Mouse (Mus musculus) hindbrain, embryonic 10.5 days (tissue): ENCODE measurements around the gene Shpk. TPM values are rescaled to one million over a fixed set of nuclear protein-coding genes. Genes with fewer than 3 reads are reported as not detected.

Source experiments
- DNase-seq: peaks from one replicate; pipeline ENCODE4 v3.0.0-alpha.2; 2017; ENCODE audit warnings: low spot score
- H3K27ac ChIP-seq: fragments of 300-500 bp; sonication (generic); 2 replicates; pipeline ENCODE4 v1.5.1; 2016; ENCODE audit warnings: mild to moderate bottlenecking, moderate library complexity
- H3K27me3 ChIP-seq: fragments of 300-500 bp; sonication (generic); 2 replicates; pipeline ENCODE4 v1.6.1; 2016; ENCODE audit warnings: mild to moderate bottlenecking; ENCODE audit not compliant: poor library complexity, insufficient read depth, severe bottlenecking
- H3K36me3 ChIP-seq: fragments of 300-500 bp; sonication (generic); 2 replicates; pipeline ENCODE4 v1.6.1; 2016; ENCODE audit warnings: mild to moderate bottlenecking, moderate library complexity
- H3K4me1 ChIP-seq: fragments of 300-500 bp; sonication (generic); replicated peaks from 2 replicates; pipeline ENCODE4 v1.6.1; 2016; ENCODE audit warnings: mild to moderate bottlenecking
- H3K4me3 ChIP-seq: fragments of 300-500 bp; sonication (generic); 2 replicates; pipeline ENCODE4 v1.5.1; 2016; ENCODE audit warnings: mild to moderate bottlenecking, moderate library complexity
- H3K9me3 ChIP-seq: fragments of 300-500 bp; sonication (generic); 2 replicates; pipeline ENCODE4 v1.6.1; 2016; ENCODE audit warnings: mild to moderate bottlenecking, moderate library complexity
- WGBS: fragments of 180-500 bp; shearing (Covaris S2); methylation state at CpG from one replicate; pipeline ENCODE4 v1.1.7; 2016; 5-methylcytosine and 5-hydroxymethylcytosine counted together
- polyA plus RNA-seq: library from polyadenylated mRNA; unstranded; fragments of >200 nt; fragmentation: Nextera tagmentation; extraction: Ambion mirVana; gene quantifications from 2 replicates; pipeline ENCODE4 v1.2.1, GENCODE M21; 2016

Gene Shpk
- polyA plus RNA-seq, 1 experiment from 2014 or later: 1.1 TPM

DNA sequence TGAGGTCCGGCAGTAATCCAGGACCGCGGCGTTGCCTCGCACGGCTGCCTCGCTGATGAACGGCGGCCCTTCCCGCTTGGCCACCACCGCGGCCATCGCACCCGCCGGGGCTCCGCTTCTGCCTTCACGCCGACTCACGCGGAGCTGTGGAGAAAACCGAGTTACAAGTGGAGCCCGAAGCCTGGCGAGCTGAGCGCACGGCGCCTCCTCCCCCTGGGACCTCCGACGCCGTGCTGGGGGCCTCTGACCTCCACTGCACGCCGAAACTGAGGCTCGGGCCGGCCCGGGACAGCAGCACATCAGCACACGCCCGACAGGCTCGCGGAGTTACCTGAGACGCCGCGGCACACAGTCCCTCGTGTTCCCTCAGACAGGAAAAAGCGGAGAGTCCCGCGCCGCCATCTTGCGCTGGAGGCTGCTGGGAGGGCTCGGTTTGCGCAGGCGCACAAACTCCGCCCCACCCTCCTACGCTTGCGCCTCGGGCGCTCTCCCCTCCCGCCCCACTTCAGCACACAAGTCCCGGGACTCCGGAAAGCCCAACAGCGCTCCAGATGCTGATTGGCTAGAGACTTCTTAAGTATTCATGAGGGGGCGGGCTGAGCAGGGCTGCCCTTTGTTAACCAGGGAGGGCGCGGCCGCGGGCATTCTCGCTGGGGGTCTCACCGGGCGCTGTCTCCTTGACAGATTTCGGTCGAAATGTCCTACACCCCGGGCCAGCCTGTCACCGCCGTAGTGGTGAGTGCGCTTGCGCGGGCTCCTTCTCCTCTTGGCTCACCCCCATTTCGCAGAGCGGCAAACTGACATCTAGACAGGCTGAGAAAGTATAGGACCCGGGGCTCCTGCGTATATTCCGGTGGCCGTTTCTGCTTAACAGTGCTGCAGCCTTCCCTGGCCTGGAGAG lies 22.4 kb upstream of the Shpk start, which contains the start of the genes Emc6 and Tax1bp3:
TSS of gene Emc6 (minus strand) at position 430 of the 901 bp plus-strand sequence.
TSS of gene Tax1bp3 (plus strand) at position 476 of the 901 bp plus-strand sequence.
- under 1% methylated on average over 81 of the region's 81 CpGs for WGBS
- peak; percentile 97 for DNase-seq
- Histone ChIP-seq H3K36me3 (peaks cover 34% of the 10 kb centered on the region), H3K4me1 (peaks cover 29% of the 10 kb centered on the region), H3K4me3 (peak within 1 kb of the TSS; percentile 94), H3K9me3 (no peaks in the 10 kb centered on the region), H3K27ac (peak within 1 kb of the TSS; percentile 95), H3K27me3 (no peaks in the 10 kb centered on the region)

GRCm38 (mm10) chr11:73177509-73177875 lies 21.8 kb upstream of the Shpk start:
- peaks cover 35% of the 10 kb centered on the region for H3K36me3 ChIP-seq
- H3K4me1 ChIP-seq: peaks cover 29% of the 10 kb centered on the region
- H3K4me3 ChIP-seq: peak overlapping the region; percentile 94
- DNase-seq: peak; percentile 84
- H3K27me3 ChIP-seq: no peaks in the 10 kb centered on the region
- H3K9me3 ChIP-seq: no peaks in the 10 kb centered on the region
- peak overlapping the region; percentile 95 for H3K27ac ChIP-seq
- under 1% methylated on average over 28 of the region's 28 CpGs for WGBS

- Histone ChIP-seq H3K9me3 (no peaks in the 10 kb centered on the region), H3K4me3 (peak overlapping the region; percentile 94), H3K4me1 (peaks cover 29% of the 10 kb centered on the region), H3K36me3 (peaks cover 38% of the 10 kb centered on the region), H3K27ac (peak overlapping the region; percentile 95), H3K27me3 (no peaks in the 10 kb centered on the region)
- no peak for DNase-seq
- 5% methylated on average over 2 of the region's 2 CpGs for WGBS
Observed at GRCm38 (mm10) chr11:73177895-73178294, 21.4 kb upstream of the Shpk start.

- Histone ChIP-seq H3K4me1 (no peaks in the 10 kb centered on the region), H3K27me3 (no peaks in the 10 kb centered on the region), H3K36me3 (peaks cover 90% of the 10 kb centered on the region), H3K4me3 (no peak overlapping the region), H3K27ac (no peak overlapping the region), H3K9me3 (no peaks in the 10 kb centered on the region)
- no peak for DNase-seq
- WGBS: 91% methylated on average over 10 of the region's 10 CpGs
Observed at GRCm38 (mm10) chr11:73185872-73186615, 13.2 kb upstream of the Shpk start.

DNA sequence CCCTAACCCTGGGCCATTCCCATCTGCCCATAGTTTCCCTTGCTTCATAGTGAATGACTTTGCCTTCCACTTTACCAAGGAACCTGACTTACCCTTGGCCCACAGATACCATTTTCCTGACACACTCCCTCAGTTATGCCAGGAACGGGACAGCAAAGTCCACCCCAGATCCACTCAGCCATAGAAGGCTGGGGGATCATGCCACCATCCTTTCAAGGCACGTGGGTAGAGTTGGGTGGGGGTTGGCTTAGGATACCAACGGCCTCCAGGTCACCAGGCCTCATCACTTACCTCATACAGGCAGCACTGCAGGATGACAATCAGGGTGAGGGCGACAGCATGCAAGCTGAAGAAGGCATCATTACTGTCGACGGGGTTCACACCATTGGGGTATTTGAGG lies 12.0 kb upstream of the Shpk start:
- no peak for DNase-seq
- Histone ChIP-seq H3K4me1 (no peaks in the 10 kb centered on the region), H3K36me3 (peaks cover 98% of the 10 kb centered on the region), H3K4me3 (no peak overlapping the region), H3K9me3 (no peaks in the 10 kb centered on the region), H3K27ac (no peak overlapping the region), H3K27me3 (no peaks in the 10 kb centered on the region)
- whole genome bisulfite sequencing: 87% methylated on average over 6 of the region's 6 CpGs

DNA sequence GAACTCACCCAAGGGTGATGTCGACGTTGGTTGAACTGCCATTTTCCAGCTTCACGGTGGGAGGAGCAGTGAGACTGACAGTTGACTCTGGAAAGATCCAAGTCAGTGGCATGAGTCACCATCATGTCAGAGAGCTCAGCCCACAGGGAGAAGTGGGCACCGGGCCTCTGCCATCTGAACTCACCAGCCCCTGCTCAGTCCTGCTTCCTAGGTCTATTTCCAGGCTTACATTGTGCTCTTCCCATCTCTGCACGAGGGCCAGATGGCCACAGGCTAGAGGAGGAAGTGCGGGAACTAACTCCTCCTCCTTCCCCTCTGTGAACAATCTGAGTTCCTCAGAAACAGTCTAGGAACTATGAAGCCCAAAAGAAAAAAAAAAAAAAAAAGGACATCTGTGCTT lies 6.2 kb upstream of the Shpk start:
- Histone ChIP-seq H3K9me3 (no peaks in the 10 kb centered on the region), H3K27ac (no peak overlapping the region), H3K27me3 (no peaks in the 10 kb centered on the region), H3K4me1 (peaks cover 7% of the 10 kb centered on the region), H3K36me3 (peaks cover 69% of the 10 kb centered on the region), H3K4me3 (no peak overlapping the region)
- no peak for DNase-seq
- WGBS: 86% methylated on average over 6 of the region's 6 CpGs

DNA sequence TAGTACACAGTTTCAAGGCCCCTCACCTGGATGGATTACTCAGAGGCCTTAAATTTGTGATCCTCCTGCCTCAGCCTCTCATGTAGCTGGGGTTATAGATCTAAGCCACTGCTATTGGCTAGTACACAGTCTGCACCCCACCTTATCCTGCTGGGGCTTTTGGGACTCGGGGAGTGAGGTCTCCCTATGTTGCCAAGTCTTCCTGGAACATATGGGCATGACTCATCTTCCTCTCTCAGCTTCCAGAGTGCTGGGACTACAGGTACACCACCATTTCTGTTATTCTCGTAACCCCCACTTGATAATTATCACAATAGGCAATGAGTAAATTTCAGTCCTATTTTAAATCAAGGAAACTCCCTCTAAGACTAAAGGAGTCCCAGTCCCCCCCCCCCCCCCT lies 4.8 kb upstream of the Shpk start:
- Histone ChIP-seq H3K36me3 (peaks cover 55% of the 10 kb centered on the region), H3K4me3 (no peak overlapping the region), H3K27ac (no peak overlapping the region), H3K4me1 (peaks cover 16% of the 10 kb centered on the region), H3K9me3 (no peaks in the 10 kb centered on the region), H3K27me3 (no peaks in the 10 kb centered on the region)
- no peak for DNase-seq
- WGBS: 74% methylated on average over 2 of the region's 2 CpGs

GRCm38 (mm10) chr11:73198190-73198589 lies 1.1 kb upstream of the Shpk start:
- no peak for DNase-seq
- no peaks in the 10 kb centered on the region for H3K9me3 ChIP-seq
- peaks cover 22% of the 10 kb centered on the region for H3K4me1 ChIP-seq
- peak overlapping the region; percentile 86; the same call in 1 of the 2 replicates for H3K27ac ChIP-seq
- H3K27me3 ChIP-seq: peaks cover 15% of the 10 kb centered on the region
- H3K4me3 ChIP-seq: peak overlapping the region; percentile 73
- 2% methylated on average over 1 of the region's 1 CpGs for WGBS
- peaks cover 18% of the 10 kb centered on the region; the same call in 1 of the 2 replicates for H3K36me3 ChIP-seq

DNA sequence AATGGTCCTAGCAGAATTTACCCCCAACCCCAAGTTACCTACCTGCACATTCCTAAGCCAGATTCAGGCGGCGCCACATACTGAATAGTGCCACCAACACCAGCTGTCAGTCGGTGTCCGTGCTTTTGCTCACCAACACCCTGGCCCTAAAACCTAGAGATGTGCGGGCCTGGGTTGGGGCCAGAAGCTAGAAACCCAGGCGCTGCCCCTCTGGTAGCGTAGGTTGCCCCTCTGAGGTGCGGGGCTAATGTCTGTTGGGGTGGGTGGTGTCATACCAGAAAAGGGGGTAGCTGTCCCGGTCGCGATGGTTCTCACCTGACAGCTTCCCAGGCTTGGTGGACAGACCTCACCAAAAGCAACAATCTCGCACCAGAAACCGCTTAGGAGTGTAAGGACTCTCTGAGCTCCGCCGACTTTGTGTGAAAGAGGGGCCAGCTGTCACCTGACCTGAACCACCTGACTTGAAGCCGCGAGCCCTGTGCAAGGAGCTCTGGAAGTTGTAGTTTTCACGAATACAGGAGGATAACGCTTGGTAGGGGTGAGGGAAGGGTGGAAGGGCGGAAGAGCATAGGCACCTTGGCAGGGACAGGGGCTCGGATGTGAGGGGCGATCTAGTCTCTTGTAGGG lies 544 bp upstream of the Shpk start, which contains the start of gene Ctns:
TSS of gene Ctns (minus strand) at position 440 of the 627 bp plus-strand sequence.
- Histone ChIP-seq H3K4me3 (peak within 1 kb of the TSS; percentile 73), H3K27ac (peak within 1 kb of the TSS; percentile 86), H3K36me3 (peaks cover 18% of the 10 kb centered on the region; the same call in 1 of the 2 replicates), H3K27me3 (peaks cover 15% of the 10 kb centered on the region), H3K9me3 (no peaks in the 10 kb centered on the region), H3K4me1 (peaks cover 22% of the 10 kb centered on the region)
- WGBS: 1% methylated on average over 22 of the region's 22 CpGs
- DNase-seq: no peak

DNA sequence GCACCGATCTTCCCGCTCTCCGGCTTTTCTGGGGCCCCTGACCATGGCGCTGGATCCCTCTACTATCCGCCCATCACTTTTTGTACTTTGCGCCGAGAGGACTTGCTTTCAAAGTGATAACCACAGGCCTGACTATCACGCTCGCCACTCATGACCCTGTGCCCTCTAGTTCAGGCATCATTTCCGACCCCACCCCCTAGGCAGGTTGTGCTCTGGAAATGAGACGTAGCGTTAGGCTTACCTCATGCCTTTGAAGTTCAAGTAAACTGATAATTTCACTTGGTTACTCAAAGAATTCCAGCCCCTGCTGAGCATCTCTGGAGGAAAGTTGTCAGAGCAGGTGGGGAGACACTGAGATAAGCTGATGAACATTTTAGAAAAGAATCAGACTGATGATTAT lies 619 bp downstream of the Shpk start:
- DNase-seq: no peak
- peak overlapping the region; percentile 86; the same call in 1 of the 2 replicates for H3K27ac ChIP-seq
- 5% methylated on average over 12 of the region's 12 CpGs for WGBS

DNA sequence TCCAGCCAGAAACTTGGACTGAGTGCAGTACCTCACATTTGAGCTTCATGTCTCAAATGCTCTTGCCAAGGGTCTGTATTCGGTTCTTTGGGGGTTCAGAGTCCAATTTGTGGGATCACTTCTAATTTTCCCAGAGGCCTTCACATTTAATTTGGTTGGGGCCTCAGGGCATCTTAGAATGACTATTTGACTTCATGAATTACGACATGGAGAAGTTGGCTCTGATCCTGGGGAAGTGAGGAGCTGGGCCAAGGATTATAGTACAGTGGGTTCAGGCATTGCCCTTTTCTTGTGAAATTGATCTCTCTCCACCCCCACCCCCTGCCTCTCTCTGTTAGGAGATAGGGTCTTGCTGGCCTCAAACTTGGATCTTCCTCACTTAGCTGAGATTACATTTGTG lies 1.8 kb downstream of the Shpk start:
- WGBS: 77% methylated on average over 2 of the region's 2 CpGs
- H3K27ac ChIP-seq: no peak overlapping the region
- H3K36me3 ChIP-seq: peaks cover under 1% of the 10 kb centered on the region; the same call in 1 of the 2 replicates
- H3K9me3 ChIP-seq: no peaks in the 10 kb centered on the region
- no peak overlapping the region for H3K4me3 ChIP-seq
- no peak for DNase-seq
- peaks cover 15% of the 10 kb centered on the region for H3K27me3 ChIP-seq
- H3K4me1 ChIP-seq: peaks cover 22% of the 10 kb centered on the region

More for the DNA sequence above, 619 bp downstream of the Shpk start:
- no peaks in the 10 kb centered on the region for H3K9me3 ChIP-seq
- H3K36me3 ChIP-seq: peaks cover 12% of the 10 kb centered on the region; the same call in 1 of the 2 replicates
- peaks cover 15% of the 10 kb centered on the region for H3K27me3 ChIP-seq
- peak overlapping the region; percentile 73 for H3K4me3 ChIP-seq
- H3K4me1 ChIP-seq: peaks cover 22% of the 10 kb centered on the region

DNA sequence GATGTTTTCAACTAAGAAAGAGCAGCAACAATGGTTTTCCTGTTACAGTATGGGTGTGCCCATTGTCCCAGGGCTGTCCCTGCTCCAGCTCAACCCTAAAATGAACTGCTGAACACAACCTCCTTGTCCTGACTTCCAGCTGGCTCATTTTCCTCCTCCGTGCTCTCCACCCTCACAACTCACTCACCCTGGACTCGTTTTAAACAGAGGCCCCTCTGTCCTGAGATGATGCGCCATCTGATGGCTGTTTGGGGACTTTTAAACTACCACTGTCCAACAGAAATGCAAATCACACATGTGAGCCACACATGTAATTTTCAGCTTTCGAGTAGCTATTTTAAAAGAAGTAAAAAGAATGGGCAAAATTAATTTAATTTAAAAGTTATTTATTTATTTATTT lies 2.3 kb downstream of the Shpk start:
- no peak for DNase-seq
- Histone ChIP-seq H3K27me3 (peaks cover 15% of the 10 kb centered on the region), H3K4me3 (no peak overlapping the region), H3K9me3 (no peaks in the 10 kb centered on the region), H3K27ac (no peak overlapping the region), H3K36me3 (no peaks in the 10 kb centered on the region), H3K4me1 (peaks cover 22% of the 10 kb centered on the region)
- WGBS: 42% methylated on average over 4 of the region's 4 CpGs
